Mouse (Mus musculus) stomach, postnatal 0 days (tissue): ENCODE data around the gene Atp6v1g1. TPM values are rescaled to one million over a fixed set of nuclear protein-coding genes. Genes with fewer than 3 reads are reported as not detected.
A peak's percentile ranks its signal among the peaks of the same experiment; 100 is the strongest.

Experiments
- ATAC-seq: fragments of 200-750 bp; cut with Nextera tagmentation; 2 replicates; pipeline ENCODE4 v1.8.0; 2017; ENCODE audit not compliant: low FRiP score, low TSS enrichment
- DNase-seq: peaks from one replicate; pipeline ENCODE4 v3.0.0-alpha.2; 2016; ENCODE audit warnings: low spot score
- H3K27ac ChIP-seq: fragments of 300-500 bp; sonication (generic); replicated peaks from 2 replicates; pipeline ENCODE4 v1.5.1; 2014; ENCODE audit warnings: mild to moderate bottlenecking, control low read depth
- H3K27me3 ChIP-seq: fragments of 300-500 bp; sonication (generic); 2 replicates; pipeline ENCODE4 v1.6.1; 2014; ENCODE audit warnings: low read length; ENCODE audit not compliant: control insufficient read depth, insufficient read depth
- H3K36me3 ChIP-seq: fragments of 300-500 bp; sonication (generic); 2 replicates; pipeline ENCODE4 v1.6.1; 2014; ENCODE audit warnings: low read length, mixed read lengths; ENCODE audit not compliant: control insufficient read depth, insufficient read depth
- H3K4me1 ChIP-seq: fragments of 300-500 bp; sonication (generic); replicated peaks from 2 replicates; pipeline ENCODE4 v1.6.1; 2014; ENCODE audit warnings: antibody characterized with exemption; ENCODE audit not compliant: control insufficient read depth, insufficient read depth
- H3K4me2 ChIP-seq: fragments of 300-500 bp; sonication (generic); replicated peaks from 2 replicates; pipeline ENCODE4 v1.6.1; 2014; ENCODE audit warnings: low read depth, mild to moderate bottlenecking, control low read depth, moderate library complexity
- H3K4me3 ChIP-seq: fragments of 300-500 bp; sonication (generic); 2 replicates; pipeline ENCODE4 v1.5.1; 2014; ENCODE audit warnings: low read depth, low read length, control low read depth
- H3K9ac ChIP-seq: fragments of 300-500 bp; sonication (generic); 2 replicates; pipeline ENCODE4 v1.6.1; 2014; ENCODE audit warnings: mild to moderate bottlenecking, low read length, control low read depth, mixed read lengths
- H3K9me3 ChIP-seq: fragments of 300-500 bp; sonication (generic); 2 replicates; pipeline ENCODE4 v1.6.1; 2016; ENCODE audit warnings: low read length; ENCODE audit not compliant: control insufficient read depth
- CTCF ChIP-seq: IDR thresholded peaks from 2 replicates; pipeline ENCODE4 v1.5.1; 2016; ENCODE audit warnings: antibody characterized with exemption, low read depth, mild to moderate bottlenecking, moderate library complexity
- EP300 ChIP-seq: optimal IDR thresholded peaks from 2 replicates; pipeline ENCODE3; 2016; ENCODE audit warnings: antibody characterized with exemption
- WGBS: fragments of 180-500 bp; shearing (Covaris S2); extraction: QIAGEN DNeasy Blood & Tissue Kit; methylation state at CpG from one replicate; pipeline ENCODE4 v1.1.7; 2014; 5-methylcytosine and 5-hydroxymethylcytosine counted together
- polyA plus RNA-seq: library from polyadenylated mRNA; unstranded; fragments of >200 nt; fragmentation: Nextera tagmentation; extraction: Ambion mirVana; gene quantifications from 2 replicates; pipeline ENCODE4 v1.2.1, GENCODE M21; 2015

Atp6v1g1 gene
- polyA plus RNA-seq, 1 experiment from 2014 or later = 234 TPM

DNA sequence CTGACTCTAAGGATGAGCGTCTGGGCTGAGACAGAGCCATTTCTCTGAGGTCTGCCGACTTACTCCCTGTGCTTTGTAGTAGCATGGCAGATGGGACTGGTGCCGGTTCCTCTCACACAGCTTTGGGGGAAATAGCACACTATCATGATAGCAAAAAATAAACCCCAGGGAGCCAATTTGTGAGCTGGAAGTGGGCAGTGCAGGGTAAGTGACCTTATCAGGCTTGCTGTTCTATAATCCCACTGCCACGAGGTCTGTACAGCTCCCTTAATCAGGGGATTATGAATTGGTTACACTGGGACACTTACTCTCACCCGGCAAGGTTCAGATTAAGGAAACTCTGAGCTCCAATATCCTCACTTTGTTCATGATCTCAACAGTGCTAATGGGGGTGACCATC, 43.5 kb upstream of the Atp6v1g1 start:
- Histone ChIP-seq H3K27ac (no peak overlapping the region), H3K9ac (no peak overlapping the region), H3K27me3 (no peaks in the 10 kb centered on the region), H3K9me3 (no peaks in the 10 kb centered on the region), H3K36me3 (no peaks in the 10 kb centered on the region), H3K4me2 (no peak overlapping the region), H3K4me1 (no peaks in the 10 kb centered on the region), H3K4me3 (no peak overlapping the region)
- ATAC-seq = no peak
- 64% methylated on average over 5 of the region's 5 CpGs for WGBS
- no peak for DNase-seq
- no peak for TF ChIP-seq CTCF
- TF ChIP-seq EP300 = no peak

DNA sequence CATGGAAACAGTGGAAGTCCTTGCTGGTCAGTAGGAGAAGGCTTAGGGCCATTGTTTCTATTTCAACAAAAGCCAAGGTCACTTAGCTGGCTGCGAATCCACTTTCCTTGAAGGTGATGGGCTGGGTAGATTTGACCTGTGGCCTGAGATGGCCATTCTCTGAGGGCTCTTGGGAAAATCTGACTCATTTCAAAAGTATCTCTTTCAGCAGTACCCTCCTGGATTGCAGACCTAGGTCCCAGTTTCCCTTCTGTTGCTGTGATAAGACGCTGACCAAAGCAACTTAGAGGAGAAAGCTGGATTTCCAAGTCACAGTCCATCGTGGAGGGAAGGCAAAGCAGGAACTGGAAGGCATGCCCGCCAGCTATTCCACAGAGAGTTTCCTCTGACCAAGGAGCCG, 40.6 kb upstream of the Atp6v1g1 start:
- 73% methylated on average over 5 of the region's 5 CpGs for WGBS
- no peak for DNase-seq
- no peaks in the 10 kb centered on the region for H3K4me1 ChIP-seq

GRCm38 (mm10) chr4:63507478-63507877, 37.1 kb upstream of the Atp6v1g1 start:
- 71% methylated on average over 5 of the region's 5 CpGs for WGBS
- ATAC-seq = no peak

More for the DNA sequence above, 40.6 kb upstream of the Atp6v1g1 start:
- Histone ChIP-seq H3K4me2 (no peak overlapping the region), H3K9ac (no peak overlapping the region), H3K36me3 (no peaks in the 10 kb centered on the region), H3K9me3 (no peaks in the 10 kb centered on the region), H3K4me3 (no peak overlapping the region), H3K27ac (no peak overlapping the region), H3K27me3 (no peaks in the 10 kb centered on the region)
- TF ChIP-seq CTCF (no peak), EP300 (no peak)
- no peak for ATAC-seq

DNA sequence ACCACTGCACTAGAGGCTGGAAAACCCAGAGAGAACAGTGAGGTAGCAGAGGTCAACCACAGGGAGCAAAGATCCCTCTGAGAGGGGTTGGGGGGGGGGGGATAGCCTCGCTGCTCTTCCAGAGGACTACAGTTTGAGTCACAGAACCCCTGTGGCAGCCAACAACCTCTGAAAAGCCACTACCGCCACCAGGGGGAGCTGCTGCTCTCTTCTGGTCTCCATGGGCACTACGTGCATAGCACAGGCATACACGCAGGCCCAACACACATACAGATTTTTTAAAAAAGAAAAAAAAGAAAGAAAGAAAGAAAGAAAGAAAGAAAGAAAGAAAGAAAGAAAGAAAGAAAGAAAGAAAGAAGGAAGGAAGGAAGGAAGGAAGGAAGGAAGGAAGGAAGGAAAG, 36.3 kb upstream of the Atp6v1g1 start:
- no peak for ATAC-seq
- 23% methylated on average over 4 of the region's 4 CpGs for WGBS
- H3K4me2 ChIP-seq = no peak overlapping the region

More at GRCm38 (mm10) chr4:63507478-63507877, 37.1 kb upstream of the Atp6v1g1 start:
- no peaks in the 10 kb centered on the region for H3K4me1 ChIP-seq
- H3K9ac ChIP-seq = no peak overlapping the region
- H3K4me2 ChIP-seq = no peak overlapping the region
- DNase-seq = no peak
- no peak for TF ChIP-seq EP300
- no peak for TF ChIP-seq CTCF
- H3K4me3 ChIP-seq = no peak overlapping the region
- H3K36me3 ChIP-seq = no peaks in the 10 kb centered on the region
- no peak overlapping the region for H3K27ac ChIP-seq
- no peaks in the 10 kb centered on the region for H3K9me3 ChIP-seq
- no peaks in the 10 kb centered on the region for H3K27me3 ChIP-seq

DNA sequence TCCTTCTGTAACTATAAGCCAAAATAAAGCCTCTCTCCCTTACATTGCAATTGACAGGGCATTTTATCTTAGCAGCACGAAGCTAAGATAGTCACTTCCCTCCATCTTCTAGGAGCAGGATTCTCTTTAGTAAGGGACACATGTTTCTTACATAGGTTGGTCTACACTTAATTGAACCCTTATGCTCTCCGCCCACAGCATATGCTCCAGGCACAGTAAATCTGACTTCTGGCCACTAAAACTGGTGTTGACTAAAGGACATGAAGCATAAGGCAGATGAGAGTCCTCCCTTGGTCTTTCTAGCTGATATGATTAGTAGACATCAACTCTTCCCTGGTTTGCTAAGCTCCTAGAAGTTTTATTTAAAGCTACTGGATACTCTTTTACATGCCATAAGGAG, 31.7 kb upstream of the Atp6v1g1 start:
- Histone ChIP-seq H3K4me3 (no peak overlapping the region), H3K36me3 (no peaks in the 10 kb centered on the region), H3K9me3 (no peaks in the 10 kb centered on the region), H3K27me3 (no peaks in the 10 kb centered on the region), H3K4me2 (no peak overlapping the region), H3K27ac (no peak overlapping the region), H3K9ac (no peak overlapping the region), H3K4me1 (no peaks in the 10 kb centered on the region)
- ATAC-seq = no peak
- TF ChIP-seq EP300 = no peak
- TF ChIP-seq CTCF = no peak
- no peak for DNase-seq
- 84% methylated on average over 2 of the region's 2 CpGs for WGBS

More for the DNA sequence above, 36.3 kb upstream of the Atp6v1g1 start:
- peak; percentile 79 for TF ChIP-seq CTCF
- no peak for TF ChIP-seq EP300
- H3K4me3 ChIP-seq = no peak overlapping the region
- DNase-seq = peak; percentile 80
- no peaks in the 10 kb centered on the region for H3K27me3 ChIP-seq
- no peaks in the 10 kb centered on the region for H3K9me3 ChIP-seq
- no peak overlapping the region for H3K27ac ChIP-seq
- H3K4me1 ChIP-seq = no peaks in the 10 kb centered on the region
- H3K36me3 ChIP-seq = no peaks in the 10 kb centered on the region
- no peak overlapping the region for H3K9ac ChIP-seq

GRCm38 (mm10) chr4:63514454-63514984, 30.1 kb upstream of the Atp6v1g1 start:
- Histone ChIP-seq H3K4me1 (no peaks in the 10 kb centered on the region), H3K36me3 (no peaks in the 10 kb centered on the region), H3K27me3 (no peaks in the 10 kb centered on the region), H3K4me3 (no peak overlapping the region), H3K27ac (no peak overlapping the region), H3K9me3 (no peaks in the 10 kb centered on the region), H3K9ac (no peak overlapping the region), H3K4me2 (no peak overlapping the region)
- 60% methylated on average over 4 of the region's 4 CpGs for WGBS
- ATAC-seq (no peak), DNase-seq (no peak)
- TF ChIP-seq CTCF = no peak
